Mouse (Mus musculus) hematopoietic stem cell, adult 5-6 weeks (primary cell): ENCODE measurements around the gene Lss. TPM values are rescaled to one million over a fixed set of nuclear protein-coding genes. Genes with fewer than 3 reads are reported as not detected.

Source experiments
- ATAC-seq, 2 experiments: fragments of 125-278 bp in 1 of 2; replicated peaks in 1 of 2; 2 replicates each; pipeline ENCODE4 v1.8.0; 2016 to 2017; ENCODE audit warnings: inconsistent platforms in 2 of 2, mild to moderate bottlenecking in 2 of 2, moderate number of reproducible peaks in 2 of 2, low read depth in 1 of 2, moderate TSS enrichment in 1 of 2; ENCODE audit not compliant: low FRiP score in 2 of 2, poor library complexity in 2 of 2, severe bottlenecking in 2 of 2, insufficient read depth in 1 of 2, low TSS enrichment in 1 of 2
- total RNA-seq: library from RNA; stranded (forward); fragments of 172-1452, 232-1000 nt; gene quantifications from 2 replicates; pipeline ENCODE4 v1.2.3, GENCODE M21; 2017

The Lss gene
- total RNA-seq, 1 experiment from 2014 or later, result 3.8 TPM

- no peak for ATAC-seq
Measured at GRCm38 (mm10) chr10:76546566-76546965, 15.2 kb downstream of the Lss start.

DNA sequence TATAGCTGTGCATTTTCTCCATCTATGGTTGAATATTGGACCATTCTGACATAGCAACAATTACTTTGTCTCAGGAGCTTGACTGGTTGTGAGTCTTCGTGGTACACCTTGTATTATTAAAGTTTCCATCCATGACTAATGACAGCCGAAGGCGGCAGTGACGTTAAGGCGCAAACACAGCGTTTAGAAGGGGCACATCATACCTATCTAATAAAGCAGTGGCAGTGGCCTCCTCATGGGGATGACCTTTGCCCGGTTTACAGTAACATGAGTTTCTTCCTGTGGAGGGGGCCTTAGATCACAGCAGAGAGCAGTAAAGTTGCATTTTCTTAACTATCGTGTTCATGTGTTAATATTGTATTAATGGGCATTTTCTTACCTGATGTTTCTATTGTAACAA is 16.8 kb downstream of the Lss start:
- no peak for ATAC-seq

- ATAC-seq, result no peak
Measured at GRCm38 (mm10) chr10:76550458-76550857, 19.1 kb downstream of the Lss start.

DNA sequence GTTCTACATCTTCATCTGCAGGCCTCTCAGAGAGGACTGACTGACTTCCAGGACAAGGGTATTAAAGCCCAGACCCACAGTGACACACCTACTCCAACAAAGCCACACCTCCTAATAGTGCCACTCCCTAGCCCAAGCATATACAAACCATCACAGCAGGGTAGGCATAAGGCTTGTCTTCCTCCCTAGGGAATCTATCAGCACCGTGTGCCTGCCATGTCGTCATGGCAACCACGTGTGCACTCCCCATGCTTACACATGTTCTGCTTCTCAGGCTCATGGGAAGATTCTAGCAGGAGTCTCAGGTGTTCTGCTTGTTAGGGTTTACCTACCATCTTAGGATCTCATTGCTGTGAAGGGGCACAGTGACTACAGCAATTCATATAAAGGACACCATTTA is 20.2 kb downstream of the Lss start:
- no peak for ATAC-seq

DNA sequence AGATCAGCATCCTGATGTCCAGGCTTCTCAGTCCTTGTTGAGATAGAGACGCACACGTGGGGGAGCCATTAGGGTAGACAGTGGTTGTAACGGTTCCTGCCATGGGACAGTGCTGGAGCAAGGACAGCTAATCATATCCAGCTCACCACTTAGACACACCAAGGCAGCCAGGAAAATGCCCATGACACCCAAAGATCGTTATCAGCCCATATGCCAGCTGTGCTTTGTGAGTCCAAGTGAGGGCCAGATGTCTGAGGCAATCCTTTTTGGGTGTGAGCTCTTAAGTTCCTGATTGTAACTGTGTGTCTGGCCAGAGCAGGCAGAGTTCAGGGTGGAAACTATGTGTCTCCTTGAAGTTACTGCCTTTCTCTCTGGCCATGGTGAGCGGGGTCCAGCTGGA is 22.7 kb downstream of the Lss start:
- ATAC-seq, result no peak

- ATAC-seq, result no peak
Measured at GRCm38 (mm10) chr10:76561972-76562371, 30.6 kb downstream of the Lss start, which contains the start of gene Spatc1l. Spatc1l (plus strand) TSS chr10:76562272.

GRCm38 (mm10) chr10:76569996-76570685 is 38.8 kb downstream of the Lss start:
- no peak for ATAC-seq

GRCm38 (mm10) chr10:76571070-76571469 is 39.7 kb downstream of the Lss start:
- no peak for ATAC-seq

DNA sequence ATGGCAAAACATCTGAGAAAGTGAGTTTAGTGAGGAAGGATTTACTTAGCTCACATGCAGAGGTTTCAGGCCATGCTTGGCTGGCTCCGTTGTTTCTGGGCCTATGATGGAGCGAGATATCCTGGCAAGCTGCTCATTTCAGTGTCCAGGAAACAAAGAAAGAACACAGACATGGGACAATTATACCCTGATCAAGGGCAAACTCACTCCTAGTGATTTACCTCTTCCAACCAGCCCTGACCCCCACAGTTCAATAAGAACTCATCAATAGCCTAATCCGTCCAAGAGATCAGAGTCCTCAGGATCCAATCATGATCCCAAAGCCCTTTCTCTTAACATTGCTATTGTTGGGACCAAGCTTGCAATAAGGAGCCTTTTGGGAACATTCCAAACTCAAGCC is 40.8 kb downstream of the Lss start:
- ATAC-seq, result no peak

- no peak for ATAC-seq
Measured at GRCm38 (mm10) chr10:76575374-76575773, 44.0 kb downstream of the Lss start, which contains the start of gene Ftcd. Ftcd (plus strand) TSS chr10:76575648.

GRCm38 (mm10) chr10:76576920-76577319 is 45.5 kb downstream of the Lss start:
- ATAC-seq, result no peak

- ATAC-seq, result no peak
Measured at GRCm38 (mm10) chr10:76584138-76584537, 52.8 kb downstream of the Lss start.

DNA sequence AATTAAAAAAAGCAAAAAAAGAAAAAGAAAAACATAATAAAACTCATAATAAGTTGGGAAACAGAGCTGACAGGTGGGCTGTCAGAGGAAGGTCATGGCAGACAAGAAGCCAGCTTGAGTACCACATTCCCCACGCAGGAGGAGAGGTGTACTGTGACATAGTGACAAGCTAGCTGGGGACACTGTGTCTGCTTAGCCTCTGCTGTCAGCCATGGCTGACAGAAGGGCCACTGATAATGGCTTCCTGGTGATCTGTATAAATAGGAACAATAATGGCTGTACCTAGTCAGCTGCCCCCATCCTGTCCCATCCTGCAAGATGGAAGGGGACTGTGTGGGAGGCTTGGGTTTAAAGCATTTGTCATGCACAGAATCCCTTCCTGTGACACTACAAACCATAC is 54.8 kb downstream of the Lss start:
- ATAC-seq, result no peak

DNA sequence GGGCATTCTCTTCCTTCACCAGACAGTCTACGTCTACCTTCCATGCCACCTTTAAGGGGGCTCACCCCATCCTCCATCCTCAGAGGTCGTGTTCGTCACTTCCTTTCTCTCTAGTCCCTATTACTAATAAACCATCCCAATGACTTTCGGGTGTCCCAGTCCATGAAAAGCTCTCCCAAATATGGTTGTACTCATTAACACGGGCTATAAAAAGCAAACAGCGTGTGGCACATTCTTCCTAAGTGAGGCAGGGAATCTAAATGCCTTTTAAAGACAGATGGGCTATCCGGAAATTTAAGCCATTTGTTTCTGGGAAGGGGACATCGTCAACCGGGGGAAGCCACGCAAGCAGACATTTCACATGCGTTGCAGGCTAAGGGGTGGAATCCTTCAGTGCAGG is 58.8 kb downstream of the Lss start:
- ATAC-seq, result no peak

- no peak for ATAC-seq
Measured at GRCm38 (mm10) chr10:76596338-76596737, 65.0 kb downstream of the Lss start.

- ATAC-seq, result no peak
Measured at GRCm38 (mm10) chr10:76602690-76603089, 71.3 kb downstream of the Lss start.
